Mouse (Mus musculus) heart, adult 2 months (tissue): Measurements from ENCODE around the gene 9530077C05Rik. TPM values are rescaled to one million over a fixed set of nuclear protein-coding genes. Genes with fewer than 3 reads are reported as not detected.

ENCODE experiments used
- DNase-seq, 2 experiments: peaks; one replicate each; pipeline ENCODE4 v3.0.0; 2021
- H3K27ac ChIP-seq: fragments of 200-600 bp; 2 replicates; pipeline ENCODE4 v1.8.1; 2022
- H3K27me3 ChIP-seq: fragments of 200-500 bp; 2 replicates; pipeline ENCODE4 v1.6.1; 2012; ENCODE audit warnings: mild to moderate bottlenecking, low read length, inconsistent platforms, mixed read lengths; ENCODE audit not compliant: control insufficient read depth, insufficient read depth
- H3K36me3 ChIP-seq: fragments of 200-500 bp; 2 replicates; pipeline ENCODE4 v1.6.1; 2012; ENCODE audit warnings: low read length, inconsistent platforms; ENCODE audit not compliant: control insufficient read depth, insufficient read depth
- H3K4me1 ChIP-seq: fragments of 200-500 bp; 2 replicates; pipeline ENCODE4 v1.6.1; 2011; ENCODE audit warnings: low read length; ENCODE audit not compliant: control insufficient read depth, insufficient read depth
- H3K4me3 ChIP-seq: fragments of 200-600 bp; 2 replicates; pipeline ENCODE4 v1.8.1; 2022
- H3K79me2 ChIP-seq: fragments of 200-500 bp; replicated peaks from 2 replicates; pipeline ENCODE4 v1.6.1; 2012; ENCODE audit warnings: mild to moderate bottlenecking, inconsistent platforms, low read length, moderate library complexity, mixed read lengths; ENCODE audit not compliant: control insufficient read depth, insufficient read depth
- H3K9ac ChIP-seq: fragments of 200-500 bp; 2 replicates; pipeline ENCODE4 v1.6.1; 2012; ENCODE audit warnings: low read depth, mild to moderate bottlenecking, control low read depth, inconsistent platforms, low read length, mixed read lengths
- CTCF ChIP-seq: fragments of 200-600 bp; IDR thresholded peaks from 2 replicates; pipeline ENCODE4 v1.8.1; 2022; ENCODE audit warnings: antibody characterized with exemption, mild to moderate bottlenecking, moderate library complexity
- EP300 ChIP-seq: fragments of 200-500 bp; IDR thresholded peaks from 2 replicates; pipeline ENCODE4 v1.6.1; 2011; ENCODE audit warnings: low read depth, low read length, control low read depth; ENCODE audit not compliant: insufficient read depth
- POLR2A ChIP-seq: fragments of 200-500 bp; IDR thresholded peaks from 2 replicates; pipeline ENCODE4 v1.6.1; 2011; ENCODE audit warnings: mild to moderate bottlenecking, low read depth, low read length, control low read depth; ENCODE audit not compliant: insufficient read depth
- WGBS: fragments of 180-500 bp; shearing (Covaris S2); methylation state at CpG from one replicate; pipeline ENCODE4 v1.1.7; 2018; 5-methylcytosine and 5-hydroxymethylcytosine counted together
- intact Hi-C: fragments of 180-260 bp; cut with DNase I; formaldehyde crosslinking; loops from one replicate; pipeline ENCODE4 v1.15.1; 2025
- polyA plus RNA-seq: library from polyadenylated mRNA; depleted of rRNA; stranded (reverse); fragments of >200 nt; gene quantifications from 2 replicates; pipeline ENCODE4 v1.2.3, GENCODE M21; 2012
- total RNA-seq, 2 experiments: library from RNA; stranded (reverse); gene quantifications; 2 replicates each; pipeline ENCODE4 v1.2.3; 2021

The 9530077C05Rik gene
- total and polyA plus RNA-seq, 3 experiments = 0.27 to 0.50 (median 0.29) TPM

GRCm38 (mm10) chr9:22422559-22422958 is 11.2 kb downstream of the 9530077C05Rik start:
- H3K9ac ChIP-seq = no peak overlapping the region
- no peaks in the 10 kb centered on the region; the same call in 1 of the 2 replicates for H3K4me1 ChIP-seq
- H3K79me2 ChIP-seq = no peaks in the 10 kb centered on the region
- TF ChIP-seq CTCF (no peak), POLR2A (no peak), EP300 (no peak)
- H3K4me3 ChIP-seq = no peak overlapping the region
- no peak overlapping the region for H3K27ac ChIP-seq
- H3K27me3 ChIP-seq = no peaks in the 10 kb centered on the region
- DNase-seq = no peak
- intact Hi-C loops = no loop called here
- H3K36me3 ChIP-seq = no peaks in the 10 kb centered on the region
- 41% methylated on average over 1 of the region's 1 CpGs for WGBS

- Histone ChIP-seq H3K4me3 (no peak overlapping the region), H3K27me3 (no peaks in the 10 kb centered on the region), H3K27ac (no peak overlapping the region), H3K9ac (no peak overlapping the region), H3K79me2 (no peaks in the 10 kb centered on the region), H3K4me1 (no peaks in the 10 kb centered on the region), H3K36me3 (no peaks in the 10 kb centered on the region)
- no peak for DNase-seq
- 61% methylated on average over 1 of the region's 1 CpGs for WGBS
- intact Hi-C loops = no loop called here
- TF ChIP-seq CTCF (no peak), EP300 (no peak), POLR2A (no peak)
Measured at GRCm38 (mm10) chr9:22423507-22423906, 12.2 kb downstream of the 9530077C05Rik start.

GRCm38 (mm10) chr9:22424196-22424595 is 12.9 kb downstream of the 9530077C05Rik start:
- H3K27ac ChIP-seq = no peak overlapping the region
- H3K79me2 ChIP-seq = no peaks in the 10 kb centered on the region
- H3K27me3 ChIP-seq = no peaks in the 10 kb centered on the region
- DNase-seq = no peak
- H3K9ac ChIP-seq = no peak overlapping the region
- intact Hi-C loops = no loop called here
- H3K36me3 ChIP-seq = no peaks in the 10 kb centered on the region
- WGBS = 48% methylated on average over 10 of the region's 10 CpGs
- TF ChIP-seq POLR2A (no peak), EP300 (no peak), CTCF (no peak)
- H3K4me3 ChIP-seq = no peak overlapping the region
- H3K4me1 ChIP-seq = no peaks in the 10 kb centered on the region

GRCm38 (mm10) chr9:22424719-22425118 is 13.4 kb downstream of the 9530077C05Rik start:
- Histone ChIP-seq H3K9ac (no peak overlapping the region), H3K4me3 (no peak overlapping the region), H3K27me3 (no peaks in the 10 kb centered on the region), H3K36me3 (no peaks in the 10 kb centered on the region), H3K27ac (no peak overlapping the region), H3K4me1 (no peaks in the 10 kb centered on the region), H3K79me2 (no peaks in the 10 kb centered on the region)
- intact Hi-C loops = no loop called here
- 88% methylated on average over 4 of the region's 4 CpGs for WGBS
- no peak for DNase-seq
- TF ChIP-seq CTCF (no peak), EP300 (no peak), POLR2A (no peak)

- H3K27ac ChIP-seq = no peak overlapping the region
- intact Hi-C loops = no loop called here
- no peak for TF ChIP-seq CTCF
- no peak for TF ChIP-seq EP300
- no peak for TF ChIP-seq POLR2A
- no peaks in the 10 kb centered on the region for H3K27me3 ChIP-seq
- no peak overlapping the region for H3K9ac ChIP-seq
- H3K36me3 ChIP-seq = no peaks in the 10 kb centered on the region
- H3K4me3 ChIP-seq = no peak overlapping the region
- 84% methylated on average over 1 of the region's 4 CpGs for WGBS
- H3K79me2 ChIP-seq = no peaks in the 10 kb centered on the region
- peaks cover 2% of the 10 kb centered on the region; the same call in 1 of the 2 replicates for H3K4me1 ChIP-seq
- DNase-seq = no peak
Measured at GRCm38 (mm10) chr9:22428028-22428665, 16.8 kb downstream of the 9530077C05Rik start.

GRCm38 (mm10) chr9:22428666-22429410 is 17.5 kb downstream of the 9530077C05Rik start:
- DNase-seq = no peak
- H3K27me3 ChIP-seq = no peaks in the 10 kb centered on the region
- TF ChIP-seq CTCF = no peak
- no peak for TF ChIP-seq EP300
- TF ChIP-seq POLR2A = no peak
- no peak overlapping the region for H3K4me3 ChIP-seq
- no peak overlapping the region for H3K27ac ChIP-seq
- intact Hi-C loops = no loop called here
- H3K36me3 ChIP-seq = no peaks in the 10 kb centered on the region
- H3K79me2 ChIP-seq = no peaks in the 10 kb centered on the region
- no peak overlapping the region for H3K9ac ChIP-seq
- WGBS = 82% methylated on average over 14 of the region's 14 CpGs
- peaks cover 2% of the 10 kb centered on the region; the same call in 1 of the 2 replicates for H3K4me1 ChIP-seq
